Mouse (Mus musculus) E14TG2a.4 (cell line): Measurements from ENCODE around the gene Olfr845.

Experiments used
- H3K27me3 ChIP-seq: 2 replicates; pipeline ENCODE4 v1.6.1; 2014; ENCODE audit warnings: low read length, control low read depth; ENCODE audit not compliant: insufficient read depth
- H3K36me3 ChIP-seq: 2 replicates; pipeline ENCODE4 v1.6.1; 2014; ENCODE audit warnings: low read length, control low read depth; ENCODE audit not compliant: insufficient read depth
- H3K4me1 ChIP-seq: replicated peaks from 2 replicates; pipeline ENCODE4 v1.6.1; 2014; ENCODE audit warnings: low read depth, low read length, control low read depth
- H3K4me3 ChIP-seq: replicated peaks from 2 replicates; pipeline ENCODE4 v1.5.1; 2014; ENCODE audit warnings: mild to moderate bottlenecking, low read length
- H3K9me3 ChIP-seq: 2 replicates; pipeline ENCODE4 v1.6.1; 2014; ENCODE audit warnings: low read length, control low read depth
- CTCF ChIP-seq: conservative IDR thresholded peaks from 2 replicates; pipeline ENCODE4 v1.5.1; 2014; ENCODE audit warnings: low read length
- NANOG ChIP-seq: IDR thresholded peaks from 2 replicates; pipeline ENCODE4 v1.6.1; 2014; ENCODE audit warnings: borderline replicate concordance, low read length, mixed read lengths
- POU5F1 ChIP-seq: IDR thresholded peaks from 2 replicates; pipeline ENCODE4 v1.6.1; 2014; ENCODE audit warnings: low read length, borderline replicate concordance

The Olfr845 gene

GRCm38 (mm10) chr9:19336157-19336556, at the start of gene Olfr845:
Olfr845 (plus strand) TSS chr9:19336457.
- Histone ChIP-seq H3K4me3 (no peak within 1 kb of the TSS), H3K27me3 (no peaks in the 10 kb centered on the region), H3K4me1 (no peaks in the 10 kb centered on the region), H3K36me3 (no peaks in the 10 kb centered on the region), H3K9me3 (no peaks in the 10 kb centered on the region)
- TF ChIP-seq CTCF: no peak
- no peak for TF ChIP-seq NANOG
- no peak for TF ChIP-seq POU5F1

- Histone ChIP-seq H3K4me1 (no peaks in the 10 kb centered on the region), H3K4me3 (no peak within 1 kb of the TSS), H3K27me3 (no peaks in the 10 kb centered on the region), H3K36me3 (no peaks in the 10 kb centered on the region), H3K9me3 (no peaks in the 10 kb centered on the region)
- TF ChIP-seq CTCF (no peak), POU5F1 (no peak), NANOG (no peak)
Measured at GRCm38 (mm10) chr9:19316047-19316446, 20.2 kb upstream of the Olfr845 start, which contains the start of gene Olfr844. Olfr844 (plus strand) TSS chr9:19316347.

- no peaks in the 10 kb centered on the region for H3K4me1 ChIP-seq
- H3K9me3 ChIP-seq: no peaks in the 10 kb centered on the region
- TF ChIP-seq CTCF (no peak), NANOG (no peak), POU5F1 (no peak)
- no peaks in the 10 kb centered on the region for H3K27me3 ChIP-seq
- H3K36me3 ChIP-seq: no peaks in the 10 kb centered on the region
- H3K4me3 ChIP-seq: no peak within 1 kb of the TSS
Measured at GRCm38 (mm10) chr9:19363905-19364304, 27.6 kb downstream of the Olfr845 start, which contains the start of gene Olfr846. Olfr846 (minus strand) TSS chr9:19364005.

GRCm38 (mm10) chr9:19378569-19378968, 42.3 kb downstream of the Olfr845 start, which contains the start of gene Olfr847:
Olfr847 (minus strand) TSS chr9:19378669.
- no peaks in the 10 kb centered on the region for H3K4me1 ChIP-seq
- H3K27me3 ChIP-seq: no peaks in the 10 kb centered on the region
- H3K4me3 ChIP-seq: no peak within 1 kb of the TSS
- no peaks in the 10 kb centered on the region for H3K36me3 ChIP-seq
- TF ChIP-seq CTCF (no peak), POU5F1 (no peak), NANOG (no peak)
- H3K9me3 ChIP-seq: no peaks in the 10 kb centered on the region
